Mouse (Mus musculus): Measurements from ENCODE around the gene Adam26a.
"Not testable (repeated sequence)": the region's sequence is repeated elsewhere in the genome, so short reads cannot be mapped to it uniquely, and the experiment has no call there.

The Adam26a gene

GRCm38 (mm10) chr8:43576607-43577006, at the start of gene Adam26a:
Gene Adam26a, minus strand, starts transcription at chr8:43576707.
- CTCF ChIA-PET, result not testable (repeated sequence)

- CTCF ChIA-PET, result no interaction called here
Observed at GRCm38 (mm10) chr8:43616046-43616445, 39.5 kb upstream of the Adam26a start.

GRCm38 (mm10) chr8:43603657-43604056, 27.1 kb upstream of the Adam26a start:
- CTCF ChIA-PET, result not testable (repeated sequence)

- CTCF ChIA-PET, result not testable (repeated sequence)
Observed at GRCm38 (mm10) chr8:43603166-43603565, 26.7 kb upstream of the Adam26a start.

GRCm38 (mm10) chr8:43528006-43528405, 48.5 kb downstream of the Adam26a start, which contains the start of gene Adam26b:
Gene Adam26b, minus strand, starts transcription at chr8:43528106.
- CTCF ChIA-PET, result not testable (repeated sequence)
